Mouse (Mus musculus): Measurements from ENCODE around the gene Alkbh5. TPM values are rescaled to one million over a fixed set of nuclear protein-coding genes. Genes with fewer than 3 reads are reported as not detected.

The Alkbh5 gene
- polyA plus RNA-seq, 1 experiment from 2014 or later = 33.9 TPM

DNA sequence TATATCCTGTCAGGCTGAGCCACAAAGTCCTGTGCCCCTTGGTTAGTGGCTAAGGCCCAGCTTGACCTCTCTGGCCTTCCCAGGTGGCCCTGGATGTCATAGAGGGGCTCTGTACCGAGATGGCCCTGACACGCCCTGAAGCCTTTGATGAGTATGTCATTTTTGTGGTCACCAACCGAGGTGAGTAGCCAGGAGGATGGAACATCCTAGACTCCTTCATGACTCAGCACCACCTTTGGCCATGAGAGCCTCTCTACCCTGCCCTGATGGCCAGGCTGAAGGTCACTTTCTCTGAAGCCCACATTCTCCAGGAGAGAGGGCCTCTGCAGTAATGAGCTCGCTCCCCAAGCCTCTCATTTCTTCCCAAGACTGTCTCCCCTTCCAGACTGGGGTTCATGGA lies 17.9 kb upstream of the Alkbh5 start:
- 87% methylated on average over 4 of the region's 4 CpGs for WGBS
- H3K4me1 ChIP-seq (ENCODE audit: control insufficient read depth, insufficient read depth, low read length) = no peaks in the 10 kb centered on the region

DNA sequence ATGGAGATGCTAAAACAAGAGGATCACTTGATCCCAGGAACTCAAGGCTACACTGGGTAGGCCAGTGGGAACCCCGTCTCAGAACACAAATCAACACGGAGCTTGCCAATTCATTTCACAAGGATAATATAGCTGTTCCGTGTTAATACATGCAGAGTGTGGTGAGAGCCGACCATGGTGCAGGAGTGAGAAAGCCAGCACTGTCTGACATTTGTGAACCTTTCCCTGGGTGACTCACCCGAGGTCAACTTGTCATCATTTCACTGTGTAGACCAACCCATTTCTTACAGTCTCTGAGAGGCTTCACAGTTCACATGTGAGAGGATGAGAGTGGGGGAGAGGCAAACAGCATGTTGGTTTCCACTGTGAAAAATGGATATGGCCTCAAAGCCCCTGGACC lies 14.2 kb upstream of the Alkbh5 start:
- 81% methylated on average over 5 of the region's 5 CpGs for WGBS
- Histone ChIP-seq H3K9ac (ENCODE audit: low read length) (no peak overlapping the region), H3K27ac (ENCODE audit: low read depth, low read length) (no peak overlapping the region), H3K36me3 (ENCODE audit: control insufficient read depth, insufficient read depth, low read length) (no peaks in the 10 kb centered on the region), H3K9me3 (ENCODE audit: control insufficient read depth, low read length) (no peaks in the 10 kb centered on the region), H3K27me3 (ENCODE audit: control insufficient read depth, insufficient read depth, low read length) (no peaks in the 10 kb centered on the region), H3K4me3 (ENCODE audit: low read depth, low read length) (no peak overlapping the region), H3K4me2 (no peak overlapping the region), H3K4me1 (ENCODE audit: control insufficient read depth, insufficient read depth, low read length) (no peaks in the 10 kb centered on the region)
- no peak for ATAC-seq (ENCODE audit: low FRiP score)
- DNase-seq (ENCODE audit: low spot score, missing footprints) = no peak

More for the DNA sequence above, 17.9 kb upstream of the Alkbh5 start:
- Histone ChIP-seq H3K27me3 (ENCODE audit: control insufficient read depth, insufficient read depth, low read length) (no peaks in the 10 kb centered on the region), H3K4me2 (no peak overlapping the region), H3K9ac (ENCODE audit: low read length) (no peak overlapping the region), H3K27ac (ENCODE audit: low read depth, low read length) (no peak overlapping the region), H3K9me3 (ENCODE audit: control insufficient read depth, low read length) (no peaks in the 10 kb centered on the region), H3K4me3 (ENCODE audit: low read depth, low read length) (no peak overlapping the region), H3K36me3 (ENCODE audit: control insufficient read depth, insufficient read depth, low read length) (no peaks in the 10 kb centered on the region)
- ATAC-seq (ENCODE audit: low FRiP score) (no peak), DNase-seq (ENCODE audit: low spot score, missing footprints) (peak; percentile 64)

DNA sequence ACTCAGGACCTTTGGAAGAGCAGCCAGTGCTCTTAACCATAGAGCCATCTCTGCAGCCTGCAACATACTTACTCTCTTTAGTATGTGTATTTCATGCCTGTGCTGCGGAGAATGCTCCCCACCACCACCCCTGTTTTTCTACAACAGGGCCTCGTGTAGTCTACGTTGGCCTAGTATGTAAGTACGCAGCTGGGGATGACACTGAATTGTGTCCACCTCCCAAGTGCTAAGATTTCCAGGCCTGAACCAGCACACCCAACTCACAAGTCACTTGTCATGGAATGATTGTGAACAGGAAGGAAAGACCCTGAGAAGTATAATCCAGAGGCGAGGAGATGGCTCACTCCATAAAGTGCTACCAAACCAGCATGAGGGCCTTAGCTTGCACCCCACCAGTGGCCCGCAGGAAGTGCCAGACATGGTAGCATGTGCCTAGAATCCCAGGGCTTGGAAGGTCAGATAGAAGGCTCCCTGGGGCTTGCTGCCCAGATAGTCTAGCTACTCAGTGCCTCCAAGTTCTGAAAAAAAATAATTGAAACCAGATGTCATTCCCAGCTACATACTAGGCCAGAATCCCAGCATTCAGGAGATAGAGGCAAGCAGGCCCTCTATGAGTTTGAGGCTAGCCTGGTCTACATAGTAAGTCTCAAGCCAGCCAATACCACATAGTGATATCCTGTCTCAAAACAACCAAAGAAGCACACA lies 13.4 kb upstream of the Alkbh5 start:
- Histone ChIP-seq H3K27ac (ENCODE audit: low read depth, low read length) (no peak overlapping the region), H3K4me1 (ENCODE audit: control insufficient read depth, insufficient read depth, low read length) (no peaks in the 10 kb centered on the region), H3K36me3 (ENCODE audit: control insufficient read depth, insufficient read depth, low read length) (no peaks in the 10 kb centered on the region), H3K9me3 (ENCODE audit: control insufficient read depth, low read length) (no peaks in the 10 kb centered on the region), H3K9ac (ENCODE audit: low read length) (no peak overlapping the region), H3K27me3 (ENCODE audit: control insufficient read depth, insufficient read depth, low read length) (no peaks in the 10 kb centered on the region), H3K4me2 (no peak overlapping the region), H3K4me3 (ENCODE audit: low read depth, low read length) (no peak overlapping the region)
- peak; percentile 72 for DNase-seq (ENCODE audit: low spot score, missing footprints)
- no peak for ATAC-seq (ENCODE audit: low FRiP score)
- WGBS = 86% methylated on average over 6 of the region's 6 CpGs

DNA sequence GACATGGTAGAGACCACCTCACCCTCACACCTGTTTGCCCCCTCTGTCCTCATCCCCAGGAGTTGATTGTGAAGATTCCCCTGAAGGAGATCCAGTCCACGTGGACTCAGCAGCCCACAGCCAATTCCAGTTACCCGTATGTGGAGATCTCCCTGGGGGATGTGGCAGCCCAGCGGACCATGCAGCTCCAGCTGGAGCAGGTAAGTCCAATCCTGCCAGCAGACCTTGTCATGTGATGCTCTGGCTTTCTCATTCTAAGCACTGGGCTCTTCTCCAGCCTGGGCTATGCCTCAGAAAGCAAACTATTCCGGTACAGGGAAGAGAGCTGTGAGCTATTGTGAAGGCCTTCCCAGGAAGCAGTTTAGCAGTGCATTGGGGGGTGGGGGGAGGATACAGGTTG lies 9.7 kb upstream of the Alkbh5 start:
- ATAC-seq (ENCODE audit: low FRiP score) (no peak), DNase-seq (ENCODE audit: low spot score, missing footprints) (no peak)
- Histone ChIP-seq H3K27ac (ENCODE audit: low read depth, low read length) (no peak overlapping the region), H3K27me3 (ENCODE audit: control insufficient read depth, insufficient read depth, low read length) (no peaks in the 10 kb centered on the region), H3K9ac (ENCODE audit: low read length) (no peak overlapping the region), H3K4me3 (ENCODE audit: low read depth, low read length) (no peak overlapping the region), H3K4me1 (ENCODE audit: control insufficient read depth, insufficient read depth, low read length) (no peaks in the 10 kb centered on the region), H3K9me3 (ENCODE audit: control insufficient read depth, low read length) (no peaks in the 10 kb centered on the region), H3K4me2 (no peak overlapping the region), H3K36me3 (ENCODE audit: control insufficient read depth, insufficient read depth, low read length) (no peaks in the 10 kb centered on the region)
- WGBS = 67% methylated on average over 4 of the region's 4 CpGs

DNA sequence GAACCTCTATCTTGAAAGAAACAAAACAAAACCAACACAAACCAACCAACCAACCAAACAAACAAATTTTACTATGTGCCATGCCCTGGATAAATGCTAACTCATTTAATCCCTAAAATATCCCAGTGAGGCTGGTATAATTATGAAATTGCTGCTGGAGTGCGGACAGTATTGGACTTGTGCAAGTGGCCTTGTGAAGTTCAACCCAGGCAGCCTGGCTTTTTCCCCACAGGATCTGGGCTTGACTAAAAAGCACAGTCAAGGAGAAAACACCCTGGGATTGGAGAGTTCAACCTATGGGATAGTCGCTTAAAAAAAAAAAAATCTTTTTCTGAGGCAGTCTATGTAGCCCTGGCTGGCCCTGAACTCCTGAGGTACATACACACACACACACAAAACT lies 505 bp upstream of the Alkbh5 start:
- H3K27ac ChIP-seq (ENCODE audit: low read depth, low read length) = peak overlapping the region; percentile 96; the same call in 1 of the 2 replicates
- WGBS = 91% methylated on average over 2 of the region's 2 CpGs
- H3K4me3 ChIP-seq (ENCODE audit: low read depth, low read length) = no peak overlapping the region
- no peaks in the 10 kb centered on the region for H3K9me3 ChIP-seq (ENCODE audit: control insufficient read depth, low read length)
- H3K27me3 ChIP-seq (ENCODE audit: control insufficient read depth, insufficient read depth, low read length) = no peaks in the 10 kb centered on the region
- H3K4me2 ChIP-seq = no peak overlapping the region; the same call in 1 of the 2 replicates
- DNase-seq (ENCODE audit: low spot score, missing footprints) = peak; percentile 71
- peaks cover 18% of the 10 kb centered on the region for H3K4me1 ChIP-seq (ENCODE audit: control insufficient read depth, insufficient read depth, low read length)
- ATAC-seq (ENCODE audit: low FRiP score) = no peak
- no peaks in the 10 kb centered on the region for H3K36me3 ChIP-seq (ENCODE audit: control insufficient read depth, insufficient read depth, low read length)
- H3K9ac ChIP-seq (ENCODE audit: low read length) = peak overlapping the region; percentile 91; the same call in 1 of the 2 replicates

DNA sequence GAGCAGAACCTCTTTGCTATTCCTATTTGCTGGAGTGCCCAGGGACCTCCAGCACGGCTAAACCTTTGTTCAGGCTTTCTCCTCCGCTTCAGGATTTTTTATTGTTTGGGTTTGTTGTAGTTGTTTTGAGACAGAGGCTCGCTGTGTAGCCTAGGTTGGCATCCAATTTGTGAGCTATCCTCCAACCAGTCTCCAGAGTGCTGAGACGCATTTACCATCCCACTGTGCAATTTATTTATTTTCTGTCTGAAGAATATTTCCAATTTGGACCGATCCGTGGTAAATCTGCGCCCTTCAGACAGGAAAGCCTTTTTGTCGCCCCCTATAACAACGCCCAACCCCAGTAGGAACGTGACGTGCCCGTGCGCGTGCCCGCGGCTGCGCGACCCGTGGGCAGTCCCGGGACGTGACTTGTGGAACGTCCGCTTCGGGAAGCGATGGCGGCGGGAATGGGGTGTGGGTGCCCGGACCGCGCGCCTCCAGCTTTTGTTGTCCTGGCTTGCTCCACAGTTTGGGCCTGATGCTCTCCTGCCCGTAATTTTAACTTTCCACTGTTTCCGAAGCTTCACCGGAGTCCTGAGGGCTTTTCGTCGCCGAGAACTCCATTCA lies 782 bp downstream of the Alkbh5 start:
- peak overlapping the region; percentile 92 for H3K4me3 ChIP-seq (ENCODE audit: low read depth, low read length)
- ATAC-seq (ENCODE audit: low FRiP score) (peak; percentile 77), DNase-seq (ENCODE audit: low spot score, missing footprints) (no peak)
- WGBS = under 1% methylated on average over 37 of the region's 37 CpGs
- H3K4me1 ChIP-seq (ENCODE audit: control insufficient read depth, insufficient read depth, low read length) = peaks cover 25% of the 10 kb centered on the region
- peaks cover 2% of the 10 kb centered on the region; the same call in 1 of the 2 replicates for H3K36me3 ChIP-seq (ENCODE audit: control insufficient read depth, insufficient read depth, low read length)
- no peaks in the 10 kb centered on the region for H3K9me3 ChIP-seq (ENCODE audit: control insufficient read depth, low read length)
- H3K9ac ChIP-seq (ENCODE audit: low read length) = peak overlapping the region; percentile 91
- H3K4me2 ChIP-seq = peak overlapping the region; percentile 99
- peak overlapping the region; percentile 96 for H3K27ac ChIP-seq (ENCODE audit: low read depth, low read length)
- H3K27me3 ChIP-seq (ENCODE audit: control insufficient read depth, insufficient read depth, low read length) = no peaks in the 10 kb centered on the region

DNA sequence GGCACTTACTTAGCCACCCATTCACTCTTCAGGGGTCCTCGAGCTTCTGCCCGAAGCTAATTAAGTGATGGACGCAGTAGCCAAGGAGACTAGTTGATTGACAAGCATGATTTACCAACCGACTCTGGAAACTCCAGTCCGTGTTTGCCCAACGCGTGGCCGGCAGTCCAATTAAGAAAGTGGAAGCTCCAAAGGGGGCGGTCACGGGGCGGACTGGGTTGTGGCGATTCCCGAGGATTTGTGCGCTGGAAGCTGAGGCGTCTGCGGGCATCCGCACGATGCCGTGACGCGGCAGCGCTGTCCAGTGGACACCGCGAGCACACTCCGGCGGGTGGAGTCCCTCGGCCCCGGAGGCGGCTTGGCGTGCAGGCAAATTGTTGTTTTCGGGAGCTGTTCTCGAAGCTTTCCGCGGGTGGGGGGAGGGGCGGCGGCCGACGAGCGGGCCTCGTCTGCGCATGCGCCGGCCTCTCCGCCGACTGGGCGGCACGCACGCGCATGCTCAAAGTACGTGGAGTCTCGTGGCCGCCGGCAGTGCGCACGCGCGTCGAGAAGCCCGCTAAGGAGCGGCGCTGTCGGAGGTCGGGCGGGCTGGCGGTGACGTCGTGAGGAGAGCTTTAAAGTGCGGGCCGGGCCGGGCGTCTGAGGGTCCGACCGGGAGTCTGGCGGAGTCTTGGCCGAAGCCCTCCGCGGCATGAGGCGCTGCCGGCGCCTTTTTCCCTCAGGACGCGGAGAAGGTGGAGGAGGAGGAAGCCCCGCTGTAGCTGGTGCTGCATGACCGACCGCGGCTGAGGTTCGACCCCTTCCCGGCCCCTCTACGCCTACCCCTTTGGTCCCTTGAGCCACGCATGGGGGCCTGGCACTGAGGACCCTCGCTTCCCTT lies 1.5 kb downstream of the Alkbh5 start:
- Histone ChIP-seq H3K9me3 (ENCODE audit: control insufficient read depth, low read length) (no peaks in the 10 kb centered on the region), H3K4me2 (peak overlapping the region; percentile 99), H3K27me3 (ENCODE audit: control insufficient read depth, insufficient read depth, low read length) (no peaks in the 10 kb centered on the region), H3K4me3 (ENCODE audit: low read depth, low read length) (peak overlapping the region; percentile 92), H3K27ac (ENCODE audit: low read depth, low read length) (peak overlapping the region; percentile 96), H3K9ac (ENCODE audit: low read length) (peak overlapping the region; percentile 91), H3K36me3 (ENCODE audit: control insufficient read depth, insufficient read depth, low read length) (peaks cover 5% of the 10 kb centered on the region; the same call in 1 of the 2 replicates), H3K4me1 (ENCODE audit: control insufficient read depth, insufficient read depth, low read length) (peaks cover 25% of the 10 kb centered on the region)
- under 1% methylated on average over 89 of the region's 91 CpGs for WGBS
- peak; percentile 100 for DNase-seq (ENCODE audit: low spot score, missing footprints)
- peak; percentile 92 for ATAC-seq (ENCODE audit: low FRiP score)

DNA sequence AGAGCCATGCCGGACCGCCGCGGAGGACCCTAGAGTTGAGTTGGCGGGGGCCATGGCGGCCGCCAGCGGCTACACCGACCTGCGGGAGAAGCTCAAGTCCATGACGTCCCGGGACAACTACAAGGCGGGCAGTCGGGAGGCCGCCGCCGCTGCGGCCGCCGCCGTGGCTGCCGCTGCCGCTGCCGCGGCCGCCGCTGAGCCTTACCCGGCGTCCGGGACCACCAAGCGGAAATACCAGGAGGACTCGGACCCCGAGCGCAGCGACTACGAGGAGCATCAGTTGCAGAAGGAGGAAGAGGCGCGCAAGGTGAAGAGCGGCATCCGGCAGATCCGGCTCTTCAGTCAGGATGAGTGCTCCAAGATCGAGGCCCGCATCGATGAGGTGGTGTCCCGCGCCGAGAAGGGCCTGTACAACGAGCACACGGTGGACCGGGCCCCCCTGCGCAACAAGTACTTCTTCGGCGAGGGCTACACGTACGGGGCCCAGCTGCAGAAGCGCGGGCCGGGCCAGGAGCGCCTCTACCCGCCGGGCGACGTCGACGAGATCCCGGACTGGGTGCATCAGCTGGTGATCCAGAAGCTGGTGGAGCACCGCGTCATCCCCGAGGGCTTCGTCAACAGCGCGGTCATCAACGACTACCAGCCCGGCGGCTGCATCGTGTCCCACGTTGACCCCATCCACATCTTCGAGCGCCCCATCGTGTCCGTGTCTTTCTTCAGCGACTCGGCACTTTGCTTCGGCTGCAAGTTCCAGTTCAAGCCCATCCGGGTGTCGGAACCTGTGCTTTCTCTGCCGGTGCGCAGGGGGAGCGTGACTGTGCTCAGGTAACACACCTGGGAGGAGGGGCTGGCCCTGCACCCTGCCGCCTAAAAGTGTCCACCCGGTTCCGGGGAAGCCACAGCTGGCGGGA lies 2.4 kb downstream of the Alkbh5 start:
- Histone ChIP-seq H3K4me1 (ENCODE audit: control insufficient read depth, insufficient read depth, low read length) (peaks cover 29% of the 10 kb centered on the region), H3K4me3 (ENCODE audit: low read depth, low read length) (peak overlapping the region; percentile 92), H3K27ac (ENCODE audit: low read depth, low read length) (peak overlapping the region; percentile 96), H3K4me2 (peak overlapping the region; percentile 99), H3K9ac (ENCODE audit: low read length) (peak overlapping the region; percentile 91), H3K9me3 (ENCODE audit: control insufficient read depth, low read length) (no peaks in the 10 kb centered on the region), H3K27me3 (ENCODE audit: control insufficient read depth, insufficient read depth, low read length) (no peaks in the 10 kb centered on the region), H3K36me3 (ENCODE audit: control insufficient read depth, insufficient read depth, low read length) (peaks cover 5% of the 10 kb centered on the region; the same call in 1 of the 2 replicates)
- under 1% methylated on average over 93 of the region's 93 CpGs for WGBS
- DNase-seq (ENCODE audit: low spot score, missing footprints) (peak; percentile 92), ATAC-seq (ENCODE audit: low FRiP score) (peak; percentile 12; the same call in 1 of the 2 replicates)
